Mouse (Mus musculus) brain, embryonic 14.5 days (tissue): Measurements from ENCODE around the gene 4930579F01Rik.

Experiments
- CTCF ChIP-seq: fragments of 200-500 bp; IDR thresholded peaks from 2 replicates; pipeline ENCODE4 v1.5.1; 2012; ENCODE audit warnings: inconsistent platforms, mild to moderate bottlenecking, moderate library complexity, borderline replicate concordance; ENCODE audit not compliant: insufficient read depth, insufficient read length; ENCODE audit errors: extremely low read depth
- POLR2A ChIP-seq: fragments of 200-500 bp; IDR thresholded peaks from 2 replicates; pipeline ENCODE4 v1.6.1; 2012; ENCODE audit warnings: mild to moderate bottlenecking, inconsistent platforms, borderline replicate concordance; ENCODE audit not compliant: poor library complexity, insufficient read depth, insufficient read length, severe bottlenecking; ENCODE audit errors: extremely low read depth

DNA sequence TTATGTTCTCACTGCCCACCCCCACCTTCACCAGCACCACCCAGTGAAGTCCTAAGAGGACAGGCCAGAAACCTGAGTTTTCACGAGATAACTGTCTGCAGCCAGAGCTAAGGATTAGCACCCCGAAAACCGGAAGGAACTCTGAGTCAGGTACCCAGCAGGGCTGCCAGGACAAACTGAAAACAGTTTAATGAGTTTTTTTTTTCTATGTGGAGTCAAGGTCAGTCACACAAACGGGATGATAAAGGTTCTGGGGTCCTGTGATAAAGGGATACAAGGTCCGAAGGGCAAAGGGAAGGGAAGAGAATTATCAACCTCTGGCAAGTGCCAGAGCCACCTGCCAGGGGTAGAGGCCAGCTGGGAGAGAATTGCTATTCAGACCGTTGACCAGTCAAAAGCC, 47.7 kb upstream of the 4930579F01Rik start:
- TF ChIP-seq CTCF (no peak), POLR2A (no peak)
